Mouse (Mus musculus) hindbrain, embryonic 16.5 days (tissue): ENCODE results near the gene Tead1. TPM values are rescaled to one million over a fixed set of nuclear protein-coding genes. Genes with fewer than 3 reads are reported as not detected.

Experiments used
- ATAC-seq: fragments of 200-750 bp; cut with Nextera tagmentation; 2 replicates; pipeline ENCODE4 v1.8.0; 2017; ENCODE audit warnings: moderate TSS enrichment, moderate library complexity
- H3K27ac ChIP-seq: fragments of 300-500 bp; sonication (generic); 2 replicates; pipeline ENCODE4 v1.5.1; 2014; ENCODE audit warnings: low read depth, mild to moderate bottlenecking, control low read depth, low read length, moderate library complexity
- H3K27me3 ChIP-seq: fragments of 300-500 bp; sonication (generic); replicated peaks from 2 replicates; pipeline ENCODE4 v1.6.1; 2014; ENCODE audit warnings: low read length; ENCODE audit not compliant: control insufficient read depth, insufficient read depth
- H3K36me3 ChIP-seq: fragments of 300-500 bp; sonication (generic); 2 replicates; pipeline ENCODE4 v1.6.1; 2014; ENCODE audit warnings: mild to moderate bottlenecking, low read length, moderate library complexity, mixed read lengths; ENCODE audit not compliant: control insufficient read depth, insufficient read depth
- H3K4me1 ChIP-seq: fragments of 300-500 bp; sonication (generic); 2 replicates; pipeline ENCODE4 v1.6.1; 2014; ENCODE audit warnings: low read depth, low read length; ENCODE audit not compliant: control insufficient read depth, insufficient read depth
- H3K4me2 ChIP-seq: fragments of 300-500 bp; sonication (generic); 2 replicates; pipeline ENCODE4 v1.6.1; 2014; ENCODE audit warnings: mild to moderate bottlenecking, low read length, control low read depth, moderate library complexity
- H3K4me3 ChIP-seq: fragments of 300-500 bp; sonication (generic); 2 replicates; pipeline ENCODE4 v1.5.1; 2014; ENCODE audit warnings: mild to moderate bottlenecking, low read length, control low read depth, moderate library complexity
- H3K9ac ChIP-seq: fragments of 300-500 bp; sonication (generic); 2 replicates; pipeline ENCODE4 v1.6.1; 2014; ENCODE audit warnings: low read depth, mild to moderate bottlenecking, control low read depth, low read length, moderate library complexity
- H3K9me3 ChIP-seq: fragments of 300-500 bp; sonication (generic); 2 replicates; pipeline ENCODE4 v1.6.1; 2014; ENCODE audit warnings: mild to moderate bottlenecking, low read length, moderate library complexity; ENCODE audit not compliant: control insufficient read depth
- WGBS: fragments of 180-500 bp; shearing (Covaris S2); extraction: QIAGEN DNeasy Blood & Tissue Kit; methylation state at CpG from one replicate; pipeline ENCODE4 v1.1.7; 2014; 5-methylcytosine and 5-hydroxymethylcytosine counted together
- polyA plus RNA-seq: library from polyadenylated mRNA; unstranded; fragments of >200 nt; fragmentation: Nextera tagmentation; extraction: Ambion mirVana; gene quantifications from 2 replicates; pipeline ENCODE4 v1.2.1, GENCODE M21; 2015

Tead1 gene
- polyA plus RNA-seq, 1 experiment from 2014 or later = 12.1 TPM

GRCm38 (mm10) chr7:112855419-112855818, 176.3 kb downstream of the Tead1 start:
- H3K27ac ChIP-seq = no peak overlapping the region
- H3K4me3 ChIP-seq = no peak overlapping the region
- no peaks in the 10 kb centered on the region for H3K9me3 ChIP-seq
- no peak for ATAC-seq
- no peak overlapping the region for H3K4me2 ChIP-seq
- H3K36me3 ChIP-seq = no peaks in the 10 kb centered on the region
- peaks cover 31% of the 10 kb centered on the region for H3K4me1 ChIP-seq
- no peak overlapping the region for H3K9ac ChIP-seq
- no peaks in the 10 kb centered on the region for H3K27me3 ChIP-seq
- WGBS = 60% methylated on average over 6 of the region's 6 CpGs

GRCm38 (mm10) chr7:112856121-112856571, 177.0 kb downstream of the Tead1 start:
- 19% methylated on average over 7 of the region's 7 CpGs for WGBS
- peak overlapping the region; percentile 48; the same call in 1 of the 2 replicates for H3K27ac ChIP-seq
- H3K4me3 ChIP-seq = no peak overlapping the region
- H3K4me1 ChIP-seq = peaks cover 29% of the 10 kb centered on the region
- no peak overlapping the region for H3K4me2 ChIP-seq
- no peaks in the 10 kb centered on the region for H3K36me3 ChIP-seq
- no peak overlapping the region for H3K9ac ChIP-seq
- H3K9me3 ChIP-seq = no peaks in the 10 kb centered on the region
- ATAC-seq = peak; percentile 80
- no peaks in the 10 kb centered on the region for H3K27me3 ChIP-seq

- Histone ChIP-seq H3K27me3 (no peaks in the 10 kb centered on the region), H3K36me3 (0 out of 2 replicates have a peak, but pooled peaks cover 2% of the 10 kb centered on the region), H3K9ac (no peak overlapping the region), H3K27ac (0 out of 2 replicates have a peak overlapping the region, but pooled peaks have one; percentile 48), H3K9me3 (no peaks in the 10 kb centered on the region), H3K4me2 (no peak overlapping the region), H3K4me3 (no peak overlapping the region), H3K4me1 (peaks cover 25% of the 10 kb centered on the region)
- WGBS = 51% methylated on average over 10 of the region's 10 CpGs
- ATAC-seq = no peak; the same call in 1 of the 2 replicates
Measured at GRCm38 (mm10) chr7:112856583-112856982, 177.5 kb downstream of the Tead1 start.

- Histone ChIP-seq H3K36me3 (peaks cover 5% of the 10 kb centered on the region), H3K27me3 (no peaks in the 10 kb centered on the region), H3K4me1 (peaks cover 12% of the 10 kb centered on the region), H3K4me3 (no peak overlapping the region), H3K27ac (no peak overlapping the region), H3K9me3 (no peaks in the 10 kb centered on the region), H3K9ac (no peak overlapping the region), H3K4me2 (no peak overlapping the region)
- no peak for ATAC-seq
- 94% methylated on average over 6 of the region's 6 CpGs for WGBS
Measured at GRCm38 (mm10) chr7:112859887-112860286, 180.8 kb downstream of the Tead1 start.

- H3K9me3 ChIP-seq = no peaks in the 10 kb centered on the region
- H3K9ac ChIP-seq = no peak overlapping the region
- no peaks in the 10 kb centered on the region for H3K27me3 ChIP-seq
- peaks cover 5% of the 10 kb centered on the region for H3K36me3 ChIP-seq
- no peak overlapping the region for H3K27ac ChIP-seq
- 97% methylated on average over 5 of the region's 5 CpGs for WGBS
- no peak for ATAC-seq
- no peak overlapping the region for H3K4me2 ChIP-seq
- no peaks in the 10 kb centered on the region for H3K4me1 ChIP-seq
- H3K4me3 ChIP-seq = no peak overlapping the region
Measured at GRCm38 (mm10) chr7:112862086-112862485, 183.0 kb downstream of the Tead1 start.

GRCm38 (mm10) chr7:112864188-112864587, 185.1 kb downstream of the Tead1 start:
- Histone ChIP-seq H3K4me3 (no peak overlapping the region), H3K36me3 (peaks cover 5% of the 10 kb centered on the region), H3K4me1 (peaks cover 3% of the 10 kb centered on the region; the same call in 1 of the 2 replicates), H3K9ac (no peak overlapping the region), H3K9me3 (no peaks in the 10 kb centered on the region), H3K27me3 (no peaks in the 10 kb centered on the region; the same call in 1 of the 2 replicates), H3K4me2 (no peak overlapping the region), H3K27ac (no peak overlapping the region)
- WGBS = 91% methylated on average over 8 of the region's 8 CpGs
- no peak for ATAC-seq

GRCm38 (mm10) chr7:112865739-112866138, 186.6 kb downstream of the Tead1 start:
- ATAC-seq = no peak
- WGBS = 8% methylated on average over 2 of the region's 2 CpGs
- Histone ChIP-seq H3K4me1 (peaks cover 3% of the 10 kb centered on the region; the same call in 1 of the 2 replicates), H3K9ac (no peak overlapping the region), H3K4me2 (no peak overlapping the region), H3K4me3 (no peak overlapping the region), H3K9me3 (no peaks in the 10 kb centered on the region), H3K27ac (no peak overlapping the region), H3K27me3 (no peaks in the 10 kb centered on the region; the same call in 1 of the 2 replicates), H3K36me3 (peaks cover 5% of the 10 kb centered on the region)

- H3K4me3 ChIP-seq = no peak overlapping the region
- no peaks in the 10 kb centered on the region; the same call in 1 of the 2 replicates for H3K27me3 ChIP-seq
- no peaks in the 10 kb centered on the region for H3K9me3 ChIP-seq
- H3K4me2 ChIP-seq = no peak overlapping the region
- H3K9ac ChIP-seq = no peak overlapping the region
- ATAC-seq = 0 out of 2 replicates have a peak, but pooled peaks have one; percentile 45
- peak overlapping the region; percentile 30; the same call in 1 of the 2 replicates for H3K27ac ChIP-seq
- WGBS = 45% methylated on average over 7 of the region's 8 CpGs
- peaks cover 3% of the 10 kb centered on the region; the same call in 1 of the 2 replicates for H3K4me1 ChIP-seq
- H3K36me3 ChIP-seq = no peaks in the 10 kb centered on the region
Measured at GRCm38 (mm10) chr7:112868551-112869465, 189.7 kb downstream of the Tead1 start.

- Histone ChIP-seq H3K36me3 (0 out of 2 replicates have a peak, but pooled peaks cover 2% of the 10 kb centered on the region), H3K9ac (no peak overlapping the region), H3K27ac (no peak overlapping the region), H3K9me3 (no peaks in the 10 kb centered on the region), H3K4me1 (peaks cover 3% of the 10 kb centered on the region; the same call in 1 of the 2 replicates), H3K27me3 (no peaks in the 10 kb centered on the region; the same call in 1 of the 2 replicates), H3K4me2 (no peak overlapping the region), H3K4me3 (no peak overlapping the region)
- WGBS = 93% methylated on average over 7 of the region's 7 CpGs
- ATAC-seq = no peak
Measured at GRCm38 (mm10) chr7:112871752-112872151, 192.6 kb downstream of the Tead1 start.
